Mouse (Mus musculus) small intestine, adult 2 months (tissue): ENCODE results near the gene Wdr60. TPM values are rescaled to one million over a fixed set of nuclear protein-coding genes. Genes with fewer than 3 reads are reported as not detected.
A peak's percentile ranks its signal among the peaks of the same experiment; 100 is the strongest.

Experiments
- H3K27ac ChIP-seq: fragments of 200-500 bp; 2 replicates; pipeline ENCODE4 v1.5.1; 2012; ENCODE audit warnings: low read depth, low read length, control low read depth, inconsistent platforms; ENCODE audit not compliant: insufficient read depth
- H3K27me3 ChIP-seq: fragments of 200-500 bp; 2 replicates; pipeline ENCODE4 v1.6.1; 2012; ENCODE audit warnings: mild to moderate bottlenecking, moderate library complexity, low read length, inconsistent platforms; ENCODE audit not compliant: control insufficient read depth, insufficient read depth
- H3K36me3 ChIP-seq: fragments of 200-500 bp; 2 replicates; pipeline ENCODE4 v1.6.1; 2012; ENCODE audit warnings: mild to moderate bottlenecking, low read length, control low read depth, inconsistent platforms; ENCODE audit not compliant: control insufficient read depth, insufficient read depth
- H3K4me1 ChIP-seq: fragments of 200-500 bp; 2 replicates; pipeline ENCODE4 v1.6.1; 2012; ENCODE audit warnings: low read length, inconsistent platforms, mixed read lengths; ENCODE audit not compliant: control insufficient read depth, insufficient read depth, insufficient read length
- H3K4me3 ChIP-seq: fragments of 200-500 bp; 2 replicates; pipeline ENCODE4 v1.5.1; 2012; ENCODE audit warnings: low read depth, mild to moderate bottlenecking, control low read depth, inconsistent platforms, low read length, moderate library complexity
- CTCF ChIP-seq: fragments of 200-500 bp; IDR thresholded peaks from 2 replicates; pipeline ENCODE4 v1.5.1; 2012; ENCODE audit warnings: low read depth, mild to moderate bottlenecking, control low read depth, inconsistent platforms, low read length, moderate library complexity, mixed read lengths; ENCODE audit not compliant: insufficient replicate concordance, insufficient read length; ENCODE audit errors: extremely low read depth
- POLR2A ChIP-seq: fragments of 200-500 bp; IDR thresholded peaks from 2 replicates; pipeline ENCODE4 v1.6.1; 2012; ENCODE audit warnings: low read depth, mild to moderate bottlenecking, control low read depth, inconsistent platforms, low read length, moderate library complexity
- WGBS: fragments of 180-500 bp; shearing (Covaris S2); methylation state at CpG from one replicate; pipeline ENCODE4 v1.1.7; 2018; 5-methylcytosine and 5-hydroxymethylcytosine counted together
- polyA plus RNA-seq: library from polyadenylated mRNA; depleted of rRNA; stranded (reverse); fragments of >200 nt; gene quantifications from 2 replicates; pipeline ENCODE4 v1.2.3, GENCODE M21; 2012

Wdr60 gene
- polyA plus RNA-seq, 1 experiment = 0.95 TPM

- WGBS = 76% methylated on average over 4 of the region's 4 CpGs
- peak; percentile 42; the same call in 1 of the 2 replicates for TF ChIP-seq CTCF
- TF ChIP-seq POLR2A = no peak
- Histone ChIP-seq H3K4me3 (no peak overlapping the region), H3K27ac (no peak overlapping the region), H3K27me3 (no peaks in the 10 kb centered on the region; the same call in 1 of the 2 replicates), H3K4me1 (no peaks in the 10 kb centered on the region), H3K36me3 (no peaks in the 10 kb centered on the region)
Measured at GRCm38 (mm10) chr12:116235356-116235755, 27.5 kb downstream of the Wdr60 start.

DNA sequence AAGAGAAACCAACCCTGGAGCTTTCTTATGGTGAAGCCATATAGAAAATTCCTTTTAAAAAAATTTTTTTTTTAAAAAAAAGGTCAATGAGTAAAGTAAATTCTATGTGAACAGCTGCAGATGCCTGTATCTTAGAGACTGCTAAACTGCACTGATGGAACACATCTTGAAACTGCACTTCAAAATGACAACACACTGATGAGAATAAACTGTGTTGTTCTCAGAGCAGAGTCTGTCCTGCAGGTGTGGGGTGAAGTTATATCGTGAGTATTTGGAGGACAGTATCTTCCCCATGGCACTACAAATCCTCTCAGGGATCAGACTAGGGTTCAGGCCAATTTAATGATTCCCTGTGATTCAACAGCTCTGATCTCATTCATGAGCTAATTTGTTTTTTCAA is 30.8 kb downstream of the Wdr60 start:
- WGBS = 62% methylated on average over 1 of the region's 1 CpGs
- H3K4me1 ChIP-seq = no peaks in the 10 kb centered on the region
- H3K36me3 ChIP-seq = no peaks in the 10 kb centered on the region
- TF ChIP-seq CTCF = no peak
- no peak for TF ChIP-seq POLR2A
- H3K27me3 ChIP-seq = no peaks in the 10 kb centered on the region
- peak overlapping the region; percentile 33; the same call in 1 of the 2 replicates for H3K27ac ChIP-seq
- H3K4me3 ChIP-seq = no peak overlapping the region

DNA sequence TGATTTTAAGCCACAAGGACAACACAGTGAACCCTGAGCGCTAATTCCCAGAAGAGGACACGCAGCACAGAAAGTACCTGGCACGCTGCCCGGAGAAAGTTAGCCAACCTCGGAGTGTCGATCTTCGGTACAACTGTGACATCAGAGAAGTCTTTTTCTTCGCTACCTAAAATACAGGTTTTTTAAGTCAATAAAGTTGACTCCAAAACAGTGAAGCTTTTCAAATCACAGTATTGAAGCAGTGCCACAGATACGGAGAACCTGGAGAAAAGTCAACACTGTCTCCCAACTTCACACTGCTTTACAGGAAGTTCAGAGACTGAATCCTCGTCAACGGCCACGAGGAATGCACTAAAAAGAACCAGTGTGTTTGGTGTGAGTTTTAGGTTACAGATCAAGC is 31.2 kb downstream of the Wdr60 start:
- no peaks in the 10 kb centered on the region for H3K4me1 ChIP-seq
- TF ChIP-seq CTCF = no peak
- TF ChIP-seq POLR2A = no peak
- WGBS = 17% methylated on average over 12 of the region's 12 CpGs
- H3K27ac ChIP-seq = peak overlapping the region; percentile 33; the same call in 1 of the 2 replicates
- H3K27me3 ChIP-seq = no peaks in the 10 kb centered on the region
- H3K4me3 ChIP-seq = no peak overlapping the region
- no peaks in the 10 kb centered on the region for H3K36me3 ChIP-seq

DNA sequence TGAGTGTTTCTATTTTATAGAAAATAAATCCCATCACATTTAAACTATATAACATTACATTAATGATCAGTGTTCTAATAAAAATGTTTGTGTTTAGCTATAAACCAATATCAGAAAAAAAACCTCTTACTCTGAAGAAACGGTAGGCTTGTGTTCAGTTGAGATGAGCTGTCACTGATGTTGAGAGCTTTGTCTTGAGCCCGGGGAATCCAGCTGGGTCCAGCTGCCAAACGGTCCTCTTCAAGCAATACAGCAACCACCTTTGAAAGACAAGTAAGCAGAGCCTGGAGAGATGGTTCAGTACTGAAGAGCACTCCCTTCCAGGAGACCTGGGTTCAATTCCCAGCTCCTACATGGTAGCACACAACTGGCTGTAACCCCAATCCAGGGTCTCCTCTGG is 33.4 kb downstream of the Wdr60 start:
- H3K4me3 ChIP-seq = no peak overlapping the region
- WGBS = 90% methylated on average over 3 of the region's 3 CpGs
- H3K27ac ChIP-seq = no peak overlapping the region
- H3K27me3 ChIP-seq = no peaks in the 10 kb centered on the region
- no peaks in the 10 kb centered on the region for H3K4me1 ChIP-seq
- no peaks in the 10 kb centered on the region for H3K36me3 ChIP-seq
- TF ChIP-seq POLR2A = no peak
- no peak for TF ChIP-seq CTCF

DNA sequence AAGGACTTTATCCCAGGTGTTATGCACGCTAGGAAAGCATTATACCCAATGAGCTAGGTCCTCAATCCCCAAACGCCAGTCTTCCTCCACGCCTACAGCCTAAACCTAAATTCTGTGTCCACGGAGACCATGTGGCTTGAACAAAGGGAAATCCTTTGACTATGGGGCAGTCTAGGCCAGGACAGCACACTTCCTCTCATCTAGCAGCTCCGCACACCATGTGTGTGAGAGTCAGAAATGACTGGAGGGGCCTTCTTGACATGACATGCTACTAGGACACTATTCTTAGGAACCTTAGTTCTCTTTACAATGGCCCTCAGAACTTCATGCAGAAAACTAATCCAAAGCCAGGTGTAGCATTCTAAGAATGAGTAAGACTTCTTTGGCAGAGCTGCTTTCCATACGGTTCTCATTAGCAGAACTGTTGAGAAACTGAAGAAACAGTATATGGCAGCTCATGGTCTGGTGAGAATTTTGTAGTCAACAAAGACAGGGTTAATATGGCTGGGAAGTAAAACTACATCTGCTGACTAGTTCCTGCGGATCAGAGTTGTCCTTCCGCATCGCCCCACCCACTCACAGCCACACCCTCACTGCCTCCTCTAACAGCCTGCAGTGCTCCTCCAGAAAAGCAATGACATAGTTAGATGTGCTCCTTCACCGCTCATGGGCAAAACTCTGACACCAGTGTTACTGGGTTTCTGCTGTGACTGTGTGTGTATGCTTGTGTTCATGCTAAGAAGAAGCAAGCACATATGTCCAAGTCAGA is 36.3 kb downstream of the Wdr60 start:
- no peak overlapping the region for H3K4me3 ChIP-seq
- no peaks in the 10 kb centered on the region for H3K36me3 ChIP-seq
- no peak for TF ChIP-seq POLR2A
- no peak for TF ChIP-seq CTCF
- H3K27me3 ChIP-seq = no peaks in the 10 kb centered on the region
- no peak overlapping the region for H3K27ac ChIP-seq
- 79% methylated on average over 10 of the region's 10 CpGs for WGBS
- H3K4me1 ChIP-seq = no peaks in the 10 kb centered on the region

- no peak for TF ChIP-seq CTCF
- no peak for TF ChIP-seq POLR2A
- Histone ChIP-seq H3K4me1 (no peaks in the 10 kb centered on the region), H3K4me3 (no peak overlapping the region), H3K27ac (no peak overlapping the region), H3K27me3 (no peaks in the 10 kb centered on the region), H3K36me3 (no peaks in the 10 kb centered on the region)
- WGBS = 80% methylated on average over 2 of the region's 2 CpGs
Measured at GRCm38 (mm10) chr12:116223107-116223506, 39.7 kb downstream of the Wdr60 start.

- 90% methylated on average over 8 of the region's 8 CpGs for WGBS
- Histone ChIP-seq H3K27me3 (no peaks in the 10 kb centered on the region), H3K27ac (no peak overlapping the region), H3K36me3 (no peaks in the 10 kb centered on the region), H3K4me1 (no peaks in the 10 kb centered on the region), H3K4me3 (no peak overlapping the region)
- TF ChIP-seq POLR2A (no peak), CTCF (no peak)
Measured at GRCm38 (mm10) chr12:116207486-116207885, 55.3 kb downstream of the Wdr60 start.
